Mouse (Mus musculus): Measurements from ENCODE around the gene Rere.

- no peak for TF ChIP-seq CTCF (IDR thresholded peaks at IDR 0.05)
- TF ChIP-seq POLR2A (IDR thresholded peaks at IDR 0.05; ENCODE audit: insufficient read depth, low read depth, low read length) = no peak
Observed at GRCm38 (mm10) chr4:150545775-150546174, 264.3 kb downstream of the Rere start.

All from heart, adult 2 months (tissue).